Mouse (Mus musculus): Measurements from ENCODE around the gene Ap2a2. TPM values are rescaled to one million over a fixed set of nuclear protein-coding genes. Genes with fewer than 3 reads are reported as not detected.
"Not testable (repeated sequence)": the region's sequence is repeated elsewhere in the genome, so short reads cannot be mapped to it uniquely, and the experiment has no call there.

The Ap2a2 gene
- total and polyA plus RNA-seq, 3 experiments, result 34.7 to 67.9 (median 59.5) TPM

- not testable (repeated sequence) for DNase-seq (ENCODE audit: low read depth, low spot score); H3K27ac ChIP-seq (ENCODE audit: control insufficient read depth, low read depth, low read length); H3K4me1 ChIP-seq (ENCODE audit: control insufficient read depth in 1 of 2, insufficient read depth in 2 of 2, low read length in 2 of 2); H3K4me3 ChIP-seq (ENCODE audit: control insufficient read depth in 1 of 2, insufficient read depth in 1 of 2, low read depth in 2 of 2, low read length in 2 of 2); H3K9ac ChIP-seq (ENCODE audit: control insufficient read depth, low read depth, low read length, poor library complexity, severe bottlenecking); H3K36me3 ChIP-seq (ENCODE audit: control insufficient read depth in 1 of 2, insufficient read depth in 2 of 2, low read length in 2 of 2); H3K27me3 ChIP-seq (ENCODE audit: control insufficient read depth in 1 of 2, insufficient read depth in 2 of 2, low read length in 2 of 2); H3K79me2 ChIP-seq (ENCODE audit: control insufficient read depth, insufficient read depth, low read length, poor library complexity); H3K9me3 ChIP-seq (replicated peaks; ENCODE audit: insufficient read depth, low read length)
These were observed 77.4 kb downstream of the Ap2a2 start for GRCm38 (mm10) chr7:141639335-141639890.

GRCm38 (mm10) chr7:141642375-141642774 is 80.4 kb downstream of the Ap2a2 start:
- no peak for DNase-seq (ENCODE audit: low read depth, low spot score)
- H3K36me3 ChIP-seq (ENCODE audit: control insufficient read depth in 1 of 2, insufficient read depth in 2 of 2, low read length in 2 of 2), result no peaks in the 10 kb centered on the region
- TF ChIP-seq USF2 (IDR thresholded peaks at IDR 0.05; ENCODE audit: borderline replicate concordance in 1 of 2, insufficient read depth in 1 of 2, low read depth in 1 of 2, low read length in 2 of 2) (no peak), USF1 (IDR thresholded peaks at IDR 0.05; ENCODE audit: low read depth, low read length) (no peak), CTCF (IDR thresholded peaks at IDR 0.05 in 2 of 3, conservative IDR thresholded peaks at IDR 0.05 in 1 of 3; ENCODE audit: control insufficient read depth in 1 of 3, insufficient read depth in 1 of 3, low read depth in 2 of 3, low read length in 3 of 3, poor library complexity in 1 of 3, severe bottlenecking in 1 of 3) (no peak), MYC (IDR thresholded peaks at IDR 0.05; ENCODE audit: low read depth, low read length) (no peak), MXI1 (IDR thresholded peaks at IDR 0.05; ENCODE audit: low read depth, low read length) (no peak), HCFC1 (IDR thresholded peaks at IDR 0.05; ENCODE audit: low read depth, low read length) (no peak)

GRCm38 (mm10) chr7:141643160-141643559 is 81.2 kb downstream of the Ap2a2 start:
- H3K36me3 ChIP-seq (ENCODE audit: control insufficient read depth in 1 of 2, insufficient read depth in 2 of 2, low read length in 2 of 2), result no peaks in the 10 kb centered on the region
- no peaks in the 10 kb centered on the region for H3K9me3 ChIP-seq (replicated peaks; ENCODE audit: insufficient read depth, low read length)
- H3K9ac ChIP-seq (ENCODE audit: control insufficient read depth, low read depth, low read length, poor library complexity, severe bottlenecking), result no peak overlapping the region
- H3K4me1 ChIP-seq (ENCODE audit: control insufficient read depth in 1 of 2, insufficient read depth in 2 of 2, low read length in 2 of 2), result no peaks in the 10 kb centered on the region
- no peaks in the 10 kb centered on the region for H3K79me2 ChIP-seq (ENCODE audit: control insufficient read depth, insufficient read depth, low read length, poor library complexity)
- H3K4me3 ChIP-seq (ENCODE audit: control insufficient read depth in 1 of 2, insufficient read depth in 1 of 2, low read depth in 2 of 2, low read length in 2 of 2), result no peak overlapping the region
- no peak overlapping the region for H3K27ac ChIP-seq (ENCODE audit: control insufficient read depth, low read depth, low read length)
- peak; percentile 48 for DNase-seq (ENCODE audit: low read depth, low spot score)
- no peaks in the 10 kb centered on the region for H3K27me3 ChIP-seq (ENCODE audit: control insufficient read depth in 1 of 2, insufficient read depth in 2 of 2, low read length in 2 of 2)
- TF ChIP-seq TBP (IDR thresholded peaks at IDR 0.05; ENCODE audit: low read depth, low read length) (no peak), ZC3H11A (IDR thresholded peaks at IDR 0.05; ENCODE audit: low read depth, low read length) (peak; percentile 48), CTCF (IDR thresholded peaks at IDR 0.05 in 2 of 3, conservative IDR thresholded peaks at IDR 0.05 in 1 of 3; ENCODE audit: control insufficient read depth in 1 of 3, insufficient read depth in 1 of 3, low read depth in 2 of 3, low read length in 3 of 3, poor library complexity in 1 of 3, severe bottlenecking in 1 of 3) (peak; percentile 68 to 81 (median 75)), CHD1 (IDR thresholded peaks at IDR 0.05; ENCODE audit: low read depth, low read length) (no peak), SMC3 (IDR thresholded peaks at IDR 0.05; ENCODE audit: low read depth, low read length) (peak; percentile 58), RAD21 (IDR thresholded peaks at IDR 0.05; ENCODE audit: low read depth, low read length) (peak; percentile 71)

More at GRCm38 (mm10) chr7:141642375-141642774, 80.4 kb downstream of the Ap2a2 start:
- no peak overlapping the region for H3K9ac ChIP-seq (ENCODE audit: control insufficient read depth, low read depth, low read length, poor library complexity, severe bottlenecking)
- no peaks in the 10 kb centered on the region for H3K9me3 ChIP-seq (replicated peaks; ENCODE audit: insufficient read depth, low read length)
- no peaks in the 10 kb centered on the region for H3K27me3 ChIP-seq (ENCODE audit: control insufficient read depth in 1 of 2, insufficient read depth in 2 of 2, low read length in 2 of 2)
- no peaks in the 10 kb centered on the region for H3K79me2 ChIP-seq (ENCODE audit: control insufficient read depth, insufficient read depth, low read length, poor library complexity)
- H3K4me1 ChIP-seq (ENCODE audit: control insufficient read depth in 1 of 2, insufficient read depth in 2 of 2, low read length in 2 of 2), result no peaks in the 10 kb centered on the region
- no peak overlapping the region for H3K4me3 ChIP-seq (ENCODE audit: control insufficient read depth in 1 of 2, insufficient read depth in 1 of 2, low read depth in 2 of 2, low read length in 2 of 2)
- H3K27ac ChIP-seq (ENCODE audit: control insufficient read depth, low read depth, low read length), result no peak overlapping the region
